Mouse (Mus musculus) liver, embryonic 14.5 days (tissue): ENCODE measurements around the gene Zbtb34.

Source experiments
- CTCF ChIP-seq: IDR thresholded peaks from 2 replicates; pipeline ENCODE4 v1.5.1; 2016; ENCODE audit warnings: antibody characterized with exemption, low read depth, control low read depth
- EP300 ChIP-seq: IDR thresholded peaks from 2 replicates; pipeline ENCODE4 v1.6.1; 2016; ENCODE audit warnings: antibody characterized with exemption, low read depth

DNA sequence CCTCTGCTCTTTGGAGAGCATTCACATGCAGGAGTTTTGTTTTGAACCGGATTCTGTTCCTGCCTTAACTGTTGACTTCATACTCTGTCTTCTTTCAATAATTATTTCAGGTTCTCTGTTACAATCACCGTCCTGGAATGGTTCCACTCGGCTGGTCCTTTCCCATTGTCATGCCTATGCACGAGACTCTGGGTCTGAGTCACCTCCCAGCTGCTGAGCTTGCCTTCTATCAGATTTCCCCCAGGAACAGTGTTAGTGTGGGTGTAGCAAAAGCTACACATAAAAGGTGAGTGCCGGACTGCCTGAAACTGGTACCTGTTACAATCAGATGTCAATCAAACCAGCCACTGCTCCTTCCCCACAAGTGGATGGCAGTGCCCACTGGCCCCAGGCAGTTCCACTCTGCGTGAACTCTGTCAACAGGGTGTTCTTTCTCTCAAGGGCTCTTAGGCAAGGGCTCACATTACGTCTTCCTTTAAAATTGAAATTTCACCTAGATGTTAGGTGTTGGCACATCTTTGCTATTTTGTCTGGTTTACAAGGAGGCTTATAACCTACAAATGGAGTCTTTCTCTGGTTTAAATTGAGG lies 73.8 kb downstream of the Zbtb34 start:
- TF ChIP-seq CTCF (no peak), EP300 (no peak)
